Mouse (Mus musculus): ENCODE measurements around the gene Mns1. TPM values are rescaled to one million over a fixed set of nuclear protein-coding genes. Genes with fewer than 3 reads are reported as not detected.

The Mns1 gene
- polyA plus RNA-seq (2012; ENCODE audit: low replicate concordance) = 3.5 and 20.2 TPM in 2 replicates

GRCm38 (mm10) chr9:72437822-72438701 lies at the start of gene Mns1:
TSS of gene Mns1 (plus strand) at chr9:72438011.

GRCm38 (mm10) chr9:72492194-72492565 lies 54.4 kb downstream of the Mns1 start, which contains the start of gene Tex9:
TSS of gene Tex9 (minus strand) at chr9:72492212.

Other genes with a start within 250 kb of the Mns1 start
- 1.2 and 23.8 TPM in 2 replicates for gene Zfp280d, start 163.2 kb upstream of the Mns1 start, polyA plus RNA-seq (2012; ENCODE audit: low replicate concordance)
- 1.1 and 5.9 TPM in 2 replicates for gene Tex9, start 54.2 kb downstream of the Mns1 start, polyA plus RNA-seq (2012; ENCODE audit: low replicate concordance)
- 20.4 TPM in 2 replicates for gene Rfx7, start 94.2 kb downstream of the Mns1 start, polyA plus RNA-seq (2012; ENCODE audit: low replicate concordance)
- gene Nedd4, start 224.3 kb downstream of the Mns1 start, polyA plus RNA-seq (2012; ENCODE audit: low replicate concordance) = 3.0 and 33.2 TPM in 2 replicates